Mouse (Mus musculus): ENCODE measurements around the gene Wnt7b. TPM values are rescaled to one million over a fixed set of nuclear protein-coding genes. Genes with fewer than 3 reads are reported as not detected.
A peak's percentile ranks its signal among the peaks of the same experiment; 100 is the strongest.

Gene Wnt7b
- polyA plus RNA-seq, 1 experiment from 2014 or later = 0.18 TPM

- no peak overlapping the region for H3K4me2 ChIP-seq
- ATAC-seq (ENCODE audit: insufficient read depth) = no peak
- H3K9ac ChIP-seq = no peak overlapping the region
- no peak overlapping the region for H3K27ac ChIP-seq (replicated peaks)
- 50% methylated on average over 7 of the region's 7 CpGs for WGBS (ENCODE audit: insufficient replicate concordance)
- no peak overlapping the region for H3K4me3 ChIP-seq (replicated peaks)
- no peaks in the 10 kb centered on the region for H3K9me3 ChIP-seq (replicated peaks)
- no peaks in the 10 kb centered on the region for H3K4me1 ChIP-seq (replicated peaks)
- H3K36me3 ChIP-seq (replicated peaks) = no peaks in the 10 kb centered on the region
- H3K27me3 ChIP-seq = no peaks in the 10 kb centered on the region
Measured at GRCm38 (mm10) chr15:85600696-85601094, 18.4 kb upstream of the Wnt7b start.

GRCm38 (mm10) chr15:85599887-85600695 lies 17.8 kb upstream of the Wnt7b start:
- no peaks in the 10 kb centered on the region for H3K36me3 ChIP-seq (replicated peaks)
- no peaks in the 10 kb centered on the region for H3K27me3 ChIP-seq
- peak; percentile 40 for ATAC-seq (ENCODE audit: insufficient read depth)
- H3K4me1 ChIP-seq (replicated peaks) = no peaks in the 10 kb centered on the region
- no peak overlapping the region for H3K4me3 ChIP-seq (replicated peaks)
- WGBS (ENCODE audit: insufficient replicate concordance) = 21% methylated on average over 18 of the region's 18 CpGs
- H3K9me3 ChIP-seq (replicated peaks) = no peaks in the 10 kb centered on the region
- H3K27ac ChIP-seq (replicated peaks) = no peak overlapping the region
- H3K9ac ChIP-seq = no peak overlapping the region
- H3K4me2 ChIP-seq = no peak overlapping the region

- H3K4me3 ChIP-seq (replicated peaks) = no peak overlapping the region
- H3K4me1 ChIP-seq (replicated peaks) = no peaks in the 10 kb centered on the region
- H3K9ac ChIP-seq = no peak overlapping the region
- no peaks in the 10 kb centered on the region for H3K27me3 ChIP-seq
- no peak overlapping the region for H3K4me2 ChIP-seq
- WGBS (ENCODE audit: insufficient replicate concordance) = 36% methylated on average over 17 of the region's 17 CpGs
- H3K9me3 ChIP-seq (replicated peaks) = no peaks in the 10 kb centered on the region
- no peak for ATAC-seq (ENCODE audit: insufficient read depth)
- H3K27ac ChIP-seq (replicated peaks) = no peak overlapping the region
- H3K36me3 ChIP-seq (replicated peaks) = no peaks in the 10 kb centered on the region
Measured at GRCm38 (mm10) chr15:85598984-85599886, 17.0 kb upstream of the Wnt7b start.

GRCm38 (mm10) chr15:85598443-85598842 lies 16.2 kb upstream of the Wnt7b start:
- Histone ChIP-seq H3K36me3 (replicated peaks) (no peaks in the 10 kb centered on the region), H3K27me3 (no peaks in the 10 kb centered on the region), H3K4me1 (replicated peaks) (no peaks in the 10 kb centered on the region), H3K4me2 (no peak overlapping the region), H3K4me3 (replicated peaks) (no peak overlapping the region), H3K9me3 (replicated peaks) (no peaks in the 10 kb centered on the region), H3K27ac (replicated peaks) (no peak overlapping the region), H3K9ac (no peak overlapping the region)
- WGBS (ENCODE audit: insufficient replicate concordance) = 46% methylated on average over 5 of the region's 5 CpGs
- ATAC-seq (ENCODE audit: insufficient read depth) = no peak

GRCm38 (mm10) chr15:85597403-85597802 lies 15.1 kb upstream of the Wnt7b start:
- H3K9me3 ChIP-seq (replicated peaks) = no peaks in the 10 kb centered on the region
- ATAC-seq (ENCODE audit: insufficient read depth) = no peak

GRCm38 (mm10) chr15:85592674-85593073 lies 10.4 kb upstream of the Wnt7b start:
- Histone ChIP-seq H3K9me3 (replicated peaks) (no peaks in the 10 kb centered on the region), H3K4me1 (replicated peaks) (no peaks in the 10 kb centered on the region), H3K4me3 (replicated peaks) (no peak overlapping the region), H3K36me3 (replicated peaks) (no peaks in the 10 kb centered on the region), H3K4me2 (no peak overlapping the region), H3K27me3 (peaks cover 6% of the 10 kb centered on the region; the same call in 1 of the 2 replicates), H3K27ac (replicated peaks) (no peak overlapping the region), H3K9ac (no peak overlapping the region)
- 16% methylated on average over 4 of the region's 4 CpGs for WGBS (ENCODE audit: insufficient replicate concordance)
- no peak for ATAC-seq (ENCODE audit: insufficient read depth)

More at GRCm38 (mm10) chr15:85597403-85597802, 15.1 kb upstream of the Wnt7b start:
- Histone ChIP-seq H3K4me3 (replicated peaks) (no peak overlapping the region), H3K27me3 (no peaks in the 10 kb centered on the region), H3K27ac (replicated peaks) (no peak overlapping the region), H3K36me3 (replicated peaks) (no peaks in the 10 kb centered on the region), H3K9ac (no peak overlapping the region), H3K4me1 (replicated peaks) (no peaks in the 10 kb centered on the region), H3K4me2 (no peak overlapping the region)
- WGBS (ENCODE audit: insufficient replicate concordance) = 51% methylated on average over 3 of the region's 3 CpGs

- Histone ChIP-seq H3K4me2 (no peak overlapping the region), H3K27me3 (peaks cover 10% of the 10 kb centered on the region), H3K36me3 (replicated peaks) (no peaks in the 10 kb centered on the region), H3K4me3 (replicated peaks) (no peak overlapping the region), H3K27ac (replicated peaks) (no peak overlapping the region), H3K4me1 (replicated peaks) (no peaks in the 10 kb centered on the region), H3K9me3 (replicated peaks) (no peaks in the 10 kb centered on the region), H3K9ac (no peak overlapping the region)
- no peak for ATAC-seq (ENCODE audit: insufficient read depth)
- 81% methylated on average over 10 of the region's 10 CpGs for WGBS (ENCODE audit: insufficient replicate concordance)
Measured at GRCm38 (mm10) chr15:85590831-85591230, 8.6 kb upstream of the Wnt7b start.

- Histone ChIP-seq H3K4me2 (no peak overlapping the region), H3K27me3 (peaks cover 77% of the 10 kb centered on the region), H3K36me3 (replicated peaks) (no peaks in the 10 kb centered on the region), H3K9ac (no peak overlapping the region), H3K4me1 (replicated peaks) (0 out of 2 replicates have a peak, but pooled peaks cover 2% of the 10 kb centered on the region), H3K9me3 (replicated peaks) (no peaks in the 10 kb centered on the region), H3K27ac (replicated peaks) (no peak overlapping the region), H3K4me3 (replicated peaks) (no peak overlapping the region)
- WGBS (ENCODE audit: insufficient replicate concordance) = 1% methylated on average over 11 of the region's 11 CpGs
- no peak for ATAC-seq (ENCODE audit: insufficient read depth)
Measured at GRCm38 (mm10) chr15:85583504-85583903, 1.2 kb upstream of the Wnt7b start.

GRCm38 (mm10) chr15:85583024-85583423 lies 751 bp upstream of the Wnt7b start:
- Histone ChIP-seq H3K9ac (no peak overlapping the region), H3K27ac (replicated peaks) (no peak overlapping the region), H3K4me1 (replicated peaks) (0 out of 2 replicates have a peak, but pooled peaks cover 2% of the 10 kb centered on the region), H3K9me3 (replicated peaks) (no peaks in the 10 kb centered on the region), H3K27me3 (peaks cover 79% of the 10 kb centered on the region), H3K4me2 (no peak overlapping the region), H3K4me3 (replicated peaks) (no peak overlapping the region), H3K36me3 (replicated peaks) (no peaks in the 10 kb centered on the region)
- no peak for ATAC-seq (ENCODE audit: insufficient read depth)
- WGBS (ENCODE audit: insufficient replicate concordance) = 2% methylated on average over 8 of the region's 8 CpGs

- Histone ChIP-seq H3K27me3 (peaks cover 93% of the 10 kb centered on the region), H3K4me2 (peak overlapping the region; percentile 58), H3K9ac (no peak overlapping the region), H3K4me1 (replicated peaks) (0 out of 2 replicates have a peak, but pooled peaks cover 2% of the 10 kb centered on the region), H3K4me3 (replicated peaks) (peak overlapping the region; percentile 36), H3K9me3 (replicated peaks) (no peaks in the 10 kb centered on the region), H3K27ac (replicated peaks) (no peak overlapping the region), H3K36me3 (replicated peaks) (no peaks in the 10 kb centered on the region)
- no peak for ATAC-seq (ENCODE audit: insufficient read depth)
- WGBS (ENCODE audit: insufficient replicate concordance) = 1% methylated on average over 48 of the region's 67 CpGs
Measured at GRCm38 (mm10) chr15:85581563-85582064, 659 bp downstream of the Wnt7b start.
